Mouse (Mus musculus) MEL (cell line): ENCODE data around the gene Zfp28. TPM values are rescaled to one million over a fixed set of nuclear protein-coding genes. Genes with fewer than 3 reads are reported as not detected.

Experiments used
- DNase-seq: peaks from one replicate; pipeline ENCODE4 v3.0.0; 2011; ENCODE audit warnings: low read depth, low spot score
- H3K27ac ChIP-seq: 2 replicates; pipeline ENCODE4 v1.5.1; 2012; ENCODE audit warnings: low read depth, mild to moderate bottlenecking, control low read depth, low read length, moderate library complexity; ENCODE audit not compliant: control insufficient read depth
- H3K27me3 ChIP-seq, 2 experiments: fragments of 150-350 bp in 1 of 2; sonication (generic) in 1 of 2; 2 replicates each; pipeline ENCODE4 v1.6.1; 2012; ENCODE audit warnings: low read length in 2 of 2, mild to moderate bottlenecking in 2 of 2, improper control_type of control experiment in 1 of 2, moderate library complexity in 1 of 2; ENCODE audit not compliant: insufficient read depth in 2 of 2, control insufficient read depth in 1 of 2
- H3K36me3 ChIP-seq, 2 experiments: 2 replicates each; pipeline ENCODE4 v1.6.1; 2012 to 2014; ENCODE audit warnings: low read length in 2 of 2, improper control_type of control experiment in 1 of 2, inconsistent platforms in 1 of 2, mild to moderate bottlenecking in 1 of 2; ENCODE audit not compliant: insufficient read depth in 2 of 2, control insufficient read depth in 1 of 2
- H3K4me1 ChIP-seq, 2 experiments: fragments of 150-350 bp in 1 of 2; sonication (generic) in 1 of 2; 2 replicates each; pipeline ENCODE4 v1.6.1; 2012; ENCODE audit warnings: low read length in 2 of 2, improper control_type of control experiment in 1 of 2, mild to moderate bottlenecking in 1 of 2; ENCODE audit not compliant: insufficient read depth in 2 of 2, control insufficient read depth in 1 of 2
- H3K4me3 ChIP-seq, 2 experiments: fragments of 150-350 bp in 1 of 2; sonication (generic) in 1 of 2; 2 replicates each; pipeline ENCODE4 v1.5.1; 2012; ENCODE audit warnings: low read depth in 2 of 2, low read length in 2 of 2, mild to moderate bottlenecking in 2 of 2, moderate library complexity in 2 of 2, control low read depth in 1 of 2, improper control_type of control experiment in 1 of 2; ENCODE audit not compliant: control insufficient read depth in 1 of 2, insufficient read depth in 1 of 2
- H3K79me2 ChIP-seq: 2 replicates; pipeline ENCODE4 v1.6.1; 2012; ENCODE audit warnings: mild to moderate bottlenecking, low read length, moderate library complexity; ENCODE audit not compliant: control insufficient read depth, poor library complexity, insufficient read depth
- H3K9ac ChIP-seq: 2 replicates; pipeline ENCODE4 v1.6.1; 2012; ENCODE audit warnings: low read depth, mild to moderate bottlenecking, control low read depth, low read length, moderate library complexity; ENCODE audit not compliant: control insufficient read depth, poor library complexity, severe bottlenecking
- H3K9me3 ChIP-seq: fragments of 150-350 bp; sonication (generic); replicated peaks from 2 replicates; pipeline ENCODE4 v1.6.1; 2012; ENCODE audit warnings: mild to moderate bottlenecking, low read length, improper control_type of control experiment, moderate library complexity; ENCODE audit not compliant: insufficient read depth
- BHLHE40 ChIP-seq: IDR thresholded peaks from 2 replicates; pipeline ENCODE4 v1.6.1; 2012; ENCODE audit warnings: low read depth, mild to moderate bottlenecking, inconsistent platforms, low read length, improper control_type of control experiment, borderline replicate concordance
- CHD2 ChIP-seq: IDR thresholded peaks from 2 replicates; pipeline ENCODE4 v1.6.1; 2011; ENCODE audit warnings: low read length, improper control_type of control experiment
- CTCF ChIP-seq, 3 experiments: IDR thresholded peaks in 2 of 3; conservative IDR thresholded peaks in 1 of 3; 2 replicates each; pipeline ENCODE4 v1.5.1; 2011 to 2012; ENCODE audit warnings: low read length in 3 of 3, low read depth in 2 of 3, mild to moderate bottlenecking in 2 of 3, improper control_type of control experiment in 1 of 3, inconsistent platforms in 1 of 3, mixed read lengths in 1 of 3, moderate library complexity in 1 of 3; ENCODE audit not compliant: control insufficient read depth in 1 of 3, insufficient read depth in 1 of 3, poor library complexity in 1 of 3, severe bottlenecking in 1 of 3
- E2F4 ChIP-seq: IDR thresholded peaks from 2 replicates; pipeline ENCODE4 v1.6.1; 2011; ENCODE audit warnings: low read depth, low read length, improper control_type of control experiment, borderline replicate concordance
- ELF1 ChIP-seq: IDR thresholded peaks from 2 replicates; pipeline ENCODE4 v1.6.1; 2014; ENCODE audit warnings: low read depth, mild to moderate bottlenecking, inconsistent platforms, low read length, improper control_type of control experiment, moderate library complexity
- EP300 ChIP-seq, 2 experiments: IDR thresholded peaks; 2 replicates each; pipeline ENCODE4 v1.6.1; 2011; ENCODE audit warnings: improper control_type of control experiment in 2 of 2, low read length in 2 of 2, low read depth in 1 of 2, mild to moderate bottlenecking in 1 of 2
- ETS1 ChIP-seq: IDR thresholded peaks from 2 replicates; pipeline ENCODE4 v1.6.1; 2012; ENCODE audit warnings: low read depth, mild to moderate bottlenecking, inconsistent platforms, low read length, improper control_type of control experiment, moderate library complexity
- GABPA ChIP-seq: IDR thresholded peaks from 2 replicates; pipeline ENCODE4 v1.6.1; 2012; ENCODE audit warnings: low read depth, mild to moderate bottlenecking, inconsistent platforms, low read length, improper control_type of control experiment, moderate library complexity
- GATA1 ChIP-seq: IDR thresholded peaks from 2 replicates; pipeline ENCODE4 v1.6.1; 2011; ENCODE audit warnings: low read depth, low read length, improper control_type of control experiment
- MAFK ChIP-seq: IDR thresholded peaks from 2 replicates; pipeline ENCODE4 v1.6.1; 2011; ENCODE audit warnings: low read depth, mild to moderate bottlenecking, low read length, improper control_type of control experiment, borderline replicate concordance
- MAX ChIP-seq: IDR thresholded peaks from 2 replicates; pipeline ENCODE4 v1.6.1; 2011; ENCODE audit warnings: low read length, improper control_type of control experiment
- MAZ ChIP-seq: IDR thresholded peaks from 2 replicates; pipeline ENCODE4 v1.6.1; 2012; ENCODE audit warnings: low read depth, mild to moderate bottlenecking, inconsistent platforms, low read length, improper control_type of control experiment
- MYC ChIP-seq: IDR thresholded peaks from 2 replicates; pipeline ENCODE4 v1.6.1; 2011; ENCODE audit warnings: low read depth, mild to moderate bottlenecking, low read length, improper control_type of control experiment, moderate library complexity
- NRF1 ChIP-seq: IDR thresholded peaks from 2 replicates; pipeline ENCODE4 v1.6.1; 2014; ENCODE audit warnings: low read depth, mild to moderate bottlenecking, inconsistent platforms, low read length, improper control_type of control experiment, moderate library complexity; ENCODE audit not compliant: poor library complexity, insufficient read depth, severe bottlenecking
- POLR2AphosphoS2 ChIP-seq: IDR thresholded peaks from 2 replicates; pipeline ENCODE4 v1.6.1; 2011; ENCODE audit warnings: low read length, improper control_type of control experiment
- POLR2AphosphoS5 ChIP-seq: IDR thresholded peaks from 2 replicates; pipeline ENCODE4 v1.6.1; 2012; ENCODE audit warnings: low read depth, borderline replicate concordance, mild to moderate bottlenecking, inconsistent platforms, low read length, moderate library complexity, mixed read lengths
- RCOR1 ChIP-seq: IDR thresholded peaks from 2 replicates; pipeline ENCODE4 v1.6.1; 2012; ENCODE audit warnings: low read depth, mild to moderate bottlenecking, inconsistent platforms, low read length, improper control_type of control experiment
- SMC3 ChIP-seq: IDR thresholded peaks from 2 replicates; pipeline ENCODE4 v1.6.1; 2011; ENCODE audit warnings: low read depth, low read length, improper control_type of control experiment
- TAL1 ChIP-seq: IDR thresholded peaks from 2 replicates; pipeline ENCODE4 v1.6.1; 2012; ENCODE audit warnings: mild to moderate bottlenecking, inconsistent platforms, low read length, moderate library complexity, mixed read lengths
- TBP ChIP-seq: IDR thresholded peaks from 2 replicates; pipeline ENCODE4 v1.8.0; 2011; ENCODE audit warnings: low read depth, low read length, improper control_type of control experiment
- USF1 ChIP-seq: IDR thresholded peaks from 2 replicates; pipeline ENCODE4 v1.6.1; 2014; ENCODE audit warnings: low read depth, mild to moderate bottlenecking, inconsistent platforms, low read length, improper control_type of control experiment, moderate library complexity
- USF2 ChIP-seq, 2 experiments: IDR thresholded peaks; 2 replicates each; pipeline ENCODE4 v1.6.1; 2011 to 2012; ENCODE audit warnings: improper control_type of control experiment in 2 of 2, low read length in 2 of 2, borderline replicate concordance in 1 of 2, inconsistent platforms in 1 of 2, low read depth in 1 of 2, mild to moderate bottlenecking in 1 of 2; ENCODE audit not compliant: insufficient read depth in 1 of 2
- ZMIZ1 ChIP-seq: IDR thresholded peaks from 2 replicates; pipeline ENCODE4 v1.6.1; 2012; ENCODE audit warnings: low read depth, mild to moderate bottlenecking, inconsistent platforms, low read length, improper control_type of control experiment, moderate library complexity
- ZNF384 ChIP-seq: IDR thresholded peaks from 2 replicates; pipeline ENCODE4 v1.6.1; 2012; ENCODE audit warnings: low read depth, mild to moderate bottlenecking, inconsistent platforms, low read length, improper control_type of control experiment
- polyA plus RNA-seq, 2 experiments: library from polyadenylated mRNA; stranded (reverse) in 1 of 2; unstranded in 1 of 2; fragments of >175 nt in 1 of 2; fragments of >200 nt in 1 of 2; gene quantifications; 2 replicates each; pipeline versions ENCODE4 v1.2.1 to v1.2.4; 2012; ENCODE audit warnings: low replicate concordance in 2 of 2, low read depth in 1 of 2; ENCODE audit not compliant: insufficient read length in 2 of 2, insufficient read depth in 1 of 2, missing spikeins in 1 of 2
- total RNA-seq: library from RNA; depleted of rRNA; stranded (reverse); fragments of 300-350 nt; gene quantifications from 2 replicates; pipeline ENCODE4 v1.2.3, GENCODE M21; 2012

Zfp28 gene
- total and polyA plus RNA-seq, 3 experiments: 2.8 to 3.3 TPM; not detected in 1

DNA sequence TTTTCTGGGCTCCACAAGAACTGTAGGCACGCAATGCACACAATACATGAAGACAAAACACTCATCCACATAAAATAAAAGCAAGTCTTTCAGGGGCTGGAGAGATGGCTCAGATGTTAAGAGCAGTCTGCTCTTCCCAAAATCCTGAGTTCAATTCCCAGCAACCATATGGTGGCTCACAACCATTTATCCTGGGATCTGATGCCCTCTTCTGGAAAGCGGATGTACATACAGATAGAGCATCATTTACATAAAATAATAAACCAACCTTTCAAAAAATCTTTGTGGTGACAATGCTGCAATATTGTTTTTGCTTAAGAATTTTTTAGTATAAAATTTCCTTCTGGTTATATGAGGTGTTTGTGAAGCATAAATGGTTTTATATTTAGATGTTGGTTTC, 1.7 kb upstream of the Zfp28 start:
- peaks cover 0 to 2% of the 10 kb centered on the region in 2 experiments; a peak in 1 of 4 replicates for H3K36me3 ChIP-seq
- no peak overlapping the region for H3K4me3 ChIP-seq
- H3K27ac ChIP-seq: no peak overlapping the region
- peaks cover 0 to 12% of the 10 kb centered on the region in 2 experiments; a peak in 2 of 4 replicates for H3K4me1 ChIP-seq
- TF ChIP-seq BHLHE40 (no peak), GABPA (no peak), CTCF (IDR thresholded peaks at IDR 0.05 in 2 of 3, conservative IDR thresholded peaks at IDR 0.05 in 1 of 3; ENCODE audit: control insufficient read depth in 1 of 3, insufficient read depth in 1 of 3, low read depth in 2 of 3, low read length in 3 of 3, poor library complexity in 1 of 3, severe bottlenecking in 1 of 3) (peak in 2 of 3 experiments; percentile 9 to 21; a peak in 2 of 6 replicates), SMC3 (peak; percentile 12; the same call in 1 of the 2 replicates), EP300 (IDR thresholded peaks at IDR 0.05; ENCODE audit: low read depth in 1 of 2, low read length in 2 of 2) (no peak), TBP (no peak)
- DNase-seq: peak; percentile 19
- H3K79me2 ChIP-seq: no peaks in the 10 kb centered on the region
- H3K27me3 ChIP-seq: no peaks in the 10 kb centered on the region
- no peak overlapping the region for H3K9ac ChIP-seq
- no peaks in the 10 kb centered on the region for H3K9me3 ChIP-seq

DNA sequence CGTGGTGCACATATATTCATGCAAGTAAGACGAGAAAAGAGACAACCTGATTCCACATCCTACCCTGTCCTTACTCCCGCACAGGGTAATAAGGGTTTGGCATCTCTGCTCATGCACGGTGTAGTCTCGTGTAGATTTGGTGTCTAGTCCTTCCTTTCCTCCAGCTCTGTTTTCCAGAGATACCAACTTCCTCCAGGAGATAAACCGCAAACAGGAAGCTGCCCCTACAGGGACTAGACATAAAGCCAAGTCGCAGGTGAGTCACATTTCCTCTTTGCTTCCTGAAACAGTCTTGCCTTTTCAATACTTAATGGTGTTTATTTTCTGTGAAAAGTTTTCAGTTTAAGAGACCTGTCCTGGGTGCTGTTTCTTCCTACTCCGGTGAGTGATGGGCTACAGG, 916 bp downstream of the Zfp28 start:
- peak overlapping the region; percentile 50 to 68; a peak in 3 of 4 replicates for H3K4me3 ChIP-seq
- no peaks in the 10 kb centered on the region for H3K79me2 ChIP-seq
- no peaks in the 10 kb centered on the region for H3K27me3 ChIP-seq
- no peak for TF ChIP-seq NRF1
- no peak for TF ChIP-seq CHD2
- no peak for TF ChIP-seq ELF1
- peak; percentile 42 to 56; a peak in 3 of 4 replicates for TF ChIP-seq EP300 (IDR thresholded peaks at IDR 0.05; ENCODE audit: low read depth in 1 of 2, low read length in 2 of 2)
- TF ChIP-seq TAL1: peak; percentile 69
- no peak for TF ChIP-seq ETS1
- TF ChIP-seq GATA1: peak; percentile 39; the same call in 1 of the 2 replicates
- no peak for TF ChIP-seq USF1
- H3K36me3 ChIP-seq: peaks cover 0 to 2% of the 10 kb centered on the region in 2 experiments; a peak in 1 of 4 replicates
- peaks cover 0 to 12% of the 10 kb centered on the region in 2 experiments; a peak in 2 of 4 replicates for H3K4me1 ChIP-seq
- H3K9me3 ChIP-seq: no peaks in the 10 kb centered on the region
- no peak overlapping the region for H3K27ac ChIP-seq
- DNase-seq: peak; percentile 51
- H3K9ac ChIP-seq: no peak overlapping the region

DNA sequence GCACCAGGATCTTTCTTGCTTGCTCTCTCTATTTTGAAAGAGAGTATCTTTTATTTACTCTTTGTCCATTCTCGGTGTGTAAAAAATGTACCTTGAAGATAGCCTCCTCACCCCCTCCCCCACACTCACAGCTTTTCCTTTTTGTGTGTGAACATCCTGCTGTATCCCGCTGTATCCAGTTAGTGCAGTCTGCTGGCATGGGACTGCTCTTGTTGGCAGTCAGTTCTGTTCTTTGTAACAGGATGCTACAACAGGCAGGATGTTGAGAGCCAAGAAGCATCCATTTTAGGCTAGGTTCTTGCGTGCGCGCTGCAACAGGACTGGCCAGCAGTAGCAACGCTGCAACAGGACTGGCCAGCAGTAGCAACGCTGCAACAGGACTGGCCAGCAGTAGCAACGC, 3.9 kb downstream of the Zfp28 start:
- H3K27me3 ChIP-seq: no peaks in the 10 kb centered on the region
- TF ChIP-seq MAZ (no peak), USF1 (no peak), ZNF384 (no peak), RCOR1 (no peak), ZMIZ1 (no peak), MAX (no peak), CTCF (IDR thresholded peaks at IDR 0.05 in 2 of 3, conservative IDR thresholded peaks at IDR 0.05 in 1 of 3; ENCODE audit: control insufficient read depth in 1 of 3, insufficient read depth in 1 of 3, low read depth in 2 of 3, low read length in 3 of 3, poor library complexity in 1 of 3, severe bottlenecking in 1 of 3) (no peak), POLR2AphosphoS2 (no peak), ETS1 (no peak), MYC (no peak), E2F4 (no peak), EP300 (IDR thresholded peaks at IDR 0.05; ENCODE audit: low read depth in 1 of 2, low read length in 2 of 2) (no peak), CHD2 (no peak), USF2 (IDR thresholded peaks at IDR 0.05; ENCODE audit: borderline replicate concordance in 1 of 2, insufficient read depth in 1 of 2, low read depth in 1 of 2, low read length in 2 of 2) (no peak), GABPA (no peak), POLR2AphosphoS5 (no peak), MAFK (no peak)
- H3K9ac ChIP-seq: no peak overlapping the region
- H3K36me3 ChIP-seq: peaks cover 0 to 2% of the 10 kb centered on the region in 2 experiments; a peak in 1 of 4 replicates
- peaks cover 0 to 11% of the 10 kb centered on the region in 2 experiments; a peak in 2 of 4 replicates for H3K4me1 ChIP-seq
- H3K4me3 ChIP-seq: no peak overlapping the region
- no peak overlapping the region for H3K27ac ChIP-seq
- no peaks in the 10 kb centered on the region for H3K79me2 ChIP-seq
- H3K9me3 ChIP-seq: no peaks in the 10 kb centered on the region
- no peak for DNase-seq
